Mouse (Mus musculus) stomach, postnatal 0 days (tissue): ENCODE results near the gene Cdkl4. TPM values are rescaled to one million over a fixed set of nuclear protein-coding genes. Genes with fewer than 3 reads are reported as not detected.

Experiments used
- ATAC-seq: fragments of 200-750 bp; cut with Nextera tagmentation; 2 replicates; pipeline ENCODE4 v1.8.0; 2017; ENCODE audit not compliant: low FRiP score, low TSS enrichment
- DNase-seq: peaks from one replicate; pipeline ENCODE4 v3.0.0-alpha.2; 2016; ENCODE audit warnings: low spot score
- H3K27ac ChIP-seq: fragments of 300-500 bp; sonication (generic); replicated peaks from 2 replicates; pipeline ENCODE4 v1.5.1; 2014; ENCODE audit warnings: mild to moderate bottlenecking, control low read depth
- H3K27me3 ChIP-seq: fragments of 300-500 bp; sonication (generic); 2 replicates; pipeline ENCODE4 v1.6.1; 2014; ENCODE audit warnings: low read length; ENCODE audit not compliant: control insufficient read depth, insufficient read depth
- H3K36me3 ChIP-seq: fragments of 300-500 bp; sonication (generic); 2 replicates; pipeline ENCODE4 v1.6.1; 2014; ENCODE audit warnings: low read length, mixed read lengths; ENCODE audit not compliant: control insufficient read depth, insufficient read depth
- H3K4me1 ChIP-seq: fragments of 300-500 bp; sonication (generic); replicated peaks from 2 replicates; pipeline ENCODE4 v1.6.1; 2014; ENCODE audit warnings: antibody characterized with exemption; ENCODE audit not compliant: control insufficient read depth, insufficient read depth
- H3K4me2 ChIP-seq: fragments of 300-500 bp; sonication (generic); replicated peaks from 2 replicates; pipeline ENCODE4 v1.6.1; 2014; ENCODE audit warnings: low read depth, mild to moderate bottlenecking, control low read depth, moderate library complexity
- H3K4me3 ChIP-seq: fragments of 300-500 bp; sonication (generic); 2 replicates; pipeline ENCODE4 v1.5.1; 2014; ENCODE audit warnings: low read depth, low read length, control low read depth
- H3K9ac ChIP-seq: fragments of 300-500 bp; sonication (generic); 2 replicates; pipeline ENCODE4 v1.6.1; 2014; ENCODE audit warnings: mild to moderate bottlenecking, low read length, control low read depth, mixed read lengths
- H3K9me3 ChIP-seq: fragments of 300-500 bp; sonication (generic); 2 replicates; pipeline ENCODE4 v1.6.1; 2016; ENCODE audit warnings: low read length; ENCODE audit not compliant: control insufficient read depth
- CTCF ChIP-seq: IDR thresholded peaks from 2 replicates; pipeline ENCODE4 v1.5.1; 2016; ENCODE audit warnings: antibody characterized with exemption, low read depth, mild to moderate bottlenecking, moderate library complexity
- EP300 ChIP-seq: optimal IDR thresholded peaks from 2 replicates; pipeline ENCODE3; 2016; ENCODE audit warnings: antibody characterized with exemption
- WGBS: fragments of 180-500 bp; shearing (Covaris S2); extraction: QIAGEN DNeasy Blood & Tissue Kit; methylation state at CpG from one replicate; pipeline ENCODE4 v1.1.7; 2014; 5-methylcytosine and 5-hydroxymethylcytosine counted together
- polyA plus RNA-seq: library from polyadenylated mRNA; unstranded; fragments of >200 nt; fragmentation: Nextera tagmentation; extraction: Ambion mirVana; gene quantifications from 2 replicates; pipeline ENCODE4 v1.2.1, GENCODE M21; 2015

Gene Cdkl4
- polyA plus RNA-seq, 1 experiment from 2014 or later = 0.08 TPM

GRCm38 (mm10) chr17:80520537-80520936 is 57.1 kb downstream of the Cdkl4 start:
- no peaks in the 10 kb centered on the region for H3K4me1 ChIP-seq
- no peak overlapping the region for H3K4me2 ChIP-seq
- DNase-seq (no peak), ATAC-seq (no peak)
- no peaks in the 10 kb centered on the region for H3K36me3 ChIP-seq
- H3K27ac ChIP-seq = no peak overlapping the region
- 66% methylated on average over 8 of the region's 8 CpGs for WGBS
- TF ChIP-seq CTCF (no peak), EP300 (no peak)
- no peaks in the 10 kb centered on the region for H3K9me3 ChIP-seq
- no peaks in the 10 kb centered on the region for H3K27me3 ChIP-seq
- no peak overlapping the region for H3K4me3 ChIP-seq
- no peak overlapping the region for H3K9ac ChIP-seq

- Histone ChIP-seq H3K36me3 (no peaks in the 10 kb centered on the region), H3K9me3 (no peaks in the 10 kb centered on the region), H3K9ac (no peak overlapping the region), H3K27ac (no peak overlapping the region), H3K4me3 (no peak overlapping the region), H3K4me1 (no peaks in the 10 kb centered on the region), H3K4me2 (no peak overlapping the region), H3K27me3 (no peaks in the 10 kb centered on the region)
- no peak for ATAC-seq
- 90% methylated on average over 12 of the region's 12 CpGs for WGBS
- no peak for DNase-seq
- TF ChIP-seq EP300 (no peak), CTCF (no peak)
These were observed 58.8 kb downstream of the Cdkl4 start for GRCm38 (mm10) chr17:80518811-80519210.

GRCm38 (mm10) chr17:80517244-80517643 is 60.4 kb downstream of the Cdkl4 start:
- 68% methylated on average over 9 of the region's 9 CpGs for WGBS

GRCm38 (mm10) chr17:80515956-80516355 is 61.7 kb downstream of the Cdkl4 start:
- H3K9ac ChIP-seq = no peak overlapping the region
- WGBS = 88% methylated on average over 9 of the region's 9 CpGs
- H3K27me3 ChIP-seq = no peaks in the 10 kb centered on the region
- TF ChIP-seq EP300 = no peak
- no peak for TF ChIP-seq CTCF
- DNase-seq (no peak), ATAC-seq (no peak)
- no peaks in the 10 kb centered on the region for H3K9me3 ChIP-seq
- H3K4me1 ChIP-seq = no peaks in the 10 kb centered on the region
- no peak overlapping the region for H3K27ac ChIP-seq
- H3K4me2 ChIP-seq = no peak overlapping the region
- no peak overlapping the region for H3K4me3 ChIP-seq
- H3K36me3 ChIP-seq = no peaks in the 10 kb centered on the region

More at GRCm38 (mm10) chr17:80517244-80517643, 60.4 kb downstream of the Cdkl4 start:
- Histone ChIP-seq H3K4me1 (no peaks in the 10 kb centered on the region), H3K27me3 (no peaks in the 10 kb centered on the region), H3K9me3 (no peaks in the 10 kb centered on the region), H3K4me3 (no peak overlapping the region), H3K4me2 (no peak overlapping the region), H3K36me3 (no peaks in the 10 kb centered on the region), H3K27ac (no peak overlapping the region), H3K9ac (no peak overlapping the region)
- no peak for TF ChIP-seq CTCF
- TF ChIP-seq EP300 = no peak
- no peak for ATAC-seq
- DNase-seq = no peak

GRCm38 (mm10) chr17:80515513-80515912 is 62.1 kb downstream of the Cdkl4 start:
- H3K4me3 ChIP-seq = no peak overlapping the region
- TF ChIP-seq CTCF = no peak
- TF ChIP-seq EP300 = no peak
- H3K27me3 ChIP-seq = no peaks in the 10 kb centered on the region
- H3K9ac ChIP-seq = no peak overlapping the region
- H3K4me2 ChIP-seq = no peak overlapping the region
- ATAC-seq = no peak
- WGBS = 82% methylated on average over 7 of the region's 7 CpGs
- DNase-seq = no peak
- no peak overlapping the region for H3K27ac ChIP-seq
- no peaks in the 10 kb centered on the region for H3K36me3 ChIP-seq
- H3K4me1 ChIP-seq = no peaks in the 10 kb centered on the region
- H3K9me3 ChIP-seq = no peaks in the 10 kb centered on the region

GRCm38 (mm10) chr17:80513766-80514165 is 63.8 kb downstream of the Cdkl4 start:
- DNase-seq (no peak), ATAC-seq (no peak)
- H3K9me3 ChIP-seq = no peaks in the 10 kb centered on the region
- no peaks in the 10 kb centered on the region for H3K27me3 ChIP-seq
- TF ChIP-seq CTCF (no peak), EP300 (no peak)
- no peak overlapping the region for H3K9ac ChIP-seq
- no peak overlapping the region for H3K27ac ChIP-seq
- no peaks in the 10 kb centered on the region for H3K36me3 ChIP-seq
- 37% methylated on average over 8 of the region's 8 CpGs for WGBS
- no peak overlapping the region for H3K4me3 ChIP-seq
- no peaks in the 10 kb centered on the region for H3K4me1 ChIP-seq
- H3K4me2 ChIP-seq = no peak overlapping the region
